Mouse (Mus musculus): ENCODE results near the gene Itga6. TPM values are rescaled to one million over a fixed set of nuclear protein-coding genes. Genes with fewer than 3 reads are reported as not detected.
"Not testable (repeated sequence)": the region's sequence is repeated elsewhere in the genome, so short reads cannot be mapped to it uniquely, and the experiment has no call there.

Gene Itga6
- 10 to 100 TPM; 73.4 to 76.6 TPM for total RNA-seq (2021)
- long read RNA-seq, experiment 1, full-length matches to known transcripts = 19 of 41 reads
- long read RNA-seq, experiment 1, partial matches to known transcripts = 15 of 41 reads
- long read RNA-seq, experiment 1, other reads (novel, unspliced or antisense) = 7 of 41 reads
- long read RNA-seq, experiment 2, full-length matches to known transcripts = 12 of 43 reads
- long read RNA-seq, experiment 2, partial matches to known transcripts = 23 of 43 reads
- long read RNA-seq, experiment 2, other reads (novel, unspliced or antisense) = 8 of 43 reads

DNA sequence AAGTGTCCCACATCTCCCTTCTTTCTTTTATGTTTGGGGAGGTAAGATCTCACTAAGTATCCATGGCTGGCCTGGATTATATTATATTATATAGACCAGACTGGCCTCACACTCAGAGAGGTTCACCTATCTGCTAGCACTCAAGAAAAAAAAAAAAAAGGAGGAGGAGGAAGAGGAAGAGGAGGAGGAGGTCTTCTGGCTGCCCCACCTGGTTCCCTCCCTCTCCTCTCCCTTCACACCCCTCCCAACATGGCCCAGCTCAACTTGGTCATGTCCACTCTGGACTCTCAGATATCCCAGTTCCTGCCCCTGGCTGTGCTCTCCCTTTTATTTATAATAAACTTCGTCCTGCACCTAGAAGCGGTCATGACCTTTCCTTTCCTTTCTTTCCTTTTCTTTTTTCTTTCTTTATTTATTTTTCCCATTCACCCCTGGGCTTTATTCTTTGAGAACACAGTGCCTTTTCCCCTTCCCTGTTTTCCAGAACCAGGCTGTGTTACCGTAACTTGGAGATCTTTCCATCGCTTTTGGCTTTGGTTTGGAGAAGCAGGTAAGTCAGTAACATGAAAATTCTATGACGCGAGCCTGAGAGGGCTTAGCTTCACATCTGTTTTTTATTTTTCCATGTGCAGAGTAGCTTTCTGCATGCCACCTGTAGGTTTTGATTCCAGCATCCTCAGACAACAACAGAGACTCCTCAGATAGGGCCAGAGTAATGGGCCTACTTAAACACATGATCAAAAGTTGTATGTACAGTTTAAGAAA, at the start of gene Itga6:
Itga6 (plus strand) TSS at position 7 of the 765 bp plus-strand sequence.
- no peak for DNase-seq (ENCODE audit: low spot score in 2 of 2)

GRCm38 (mm10) chr2:71696776-71697175, 48.6 kb upstream of the Itga6 start:
- DNase-seq (ENCODE audit: low spot score in 2 of 2) = no peak

DNA sequence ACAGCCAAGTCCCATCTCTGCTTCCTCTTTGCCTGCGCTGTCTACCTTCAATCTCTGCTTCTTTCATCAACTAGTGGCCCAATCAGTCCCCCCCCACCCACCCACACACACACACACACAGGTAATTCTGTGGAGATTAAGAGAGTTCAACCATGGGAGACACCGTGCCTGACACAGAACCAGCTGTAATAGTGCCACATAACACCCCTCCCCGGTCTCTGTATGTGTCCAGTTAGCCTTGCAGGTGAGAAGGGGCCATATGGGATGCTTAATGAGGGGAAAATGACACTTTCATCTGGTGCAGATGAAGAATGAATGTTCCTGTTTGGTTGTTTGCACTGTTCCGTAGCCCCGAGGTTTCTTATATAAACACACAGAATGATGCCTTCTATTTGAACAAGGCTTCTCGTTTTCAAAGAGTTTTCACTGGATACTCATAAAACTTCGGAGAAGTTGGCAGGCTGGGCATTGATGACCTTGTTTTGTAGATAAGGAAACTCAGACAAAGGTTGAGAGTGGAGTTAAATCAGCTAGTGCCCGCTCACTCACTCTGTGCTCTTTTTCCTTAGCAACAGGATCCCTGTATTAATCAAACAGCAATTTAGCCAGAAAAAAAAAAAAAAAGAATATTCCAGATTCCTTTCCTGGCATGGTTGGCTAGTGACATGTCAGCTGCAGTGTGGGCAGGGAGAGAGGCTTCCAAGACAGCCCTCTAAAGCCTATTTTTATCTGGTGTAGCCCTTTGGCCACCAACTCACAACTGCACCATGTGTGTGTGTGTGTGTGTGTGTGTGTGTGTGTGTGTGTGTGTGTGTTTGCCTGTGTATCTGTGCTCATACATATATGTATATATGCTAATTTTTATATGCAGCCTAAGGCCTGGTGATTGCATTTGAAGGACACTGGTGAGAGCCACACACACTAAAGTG, 47.7 kb upstream of the Itga6 start:
- DNase-seq (ENCODE audit: low spot score in 2 of 2) = no peak

GRCm38 (mm10) chr2:71698366-71698765, 47.0 kb upstream of the Itga6 start:
- no peak for DNase-seq (ENCODE audit: low spot score in 2 of 2)

DNA sequence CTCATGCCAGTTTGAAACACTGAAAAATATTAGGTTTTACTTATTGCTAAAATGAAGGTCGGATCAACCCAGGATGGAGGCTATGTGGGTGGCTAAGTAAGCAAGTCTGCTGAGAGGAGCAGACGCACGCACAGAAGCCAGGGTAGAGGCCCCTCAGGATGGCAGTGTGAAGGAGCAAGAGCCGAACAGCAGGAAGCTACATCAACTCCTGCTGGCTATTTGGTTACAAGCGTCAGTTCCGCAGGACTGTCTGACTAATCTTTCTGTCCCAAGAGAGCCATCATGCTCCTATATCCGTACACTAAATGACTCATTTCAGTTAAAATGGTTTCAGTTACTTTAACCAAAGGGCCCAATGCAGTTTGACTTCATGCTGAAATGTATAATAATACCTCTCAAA, 46.5 kb upstream of the Itga6 start:
- no peak for DNase-seq (ENCODE audit: low spot score in 2 of 2)

GRCm38 (mm10) chr2:71701341-71701740, 44.1 kb upstream of the Itga6 start:
- DNase-seq (ENCODE audit: low spot score in 2 of 2) = no peak

DNA sequence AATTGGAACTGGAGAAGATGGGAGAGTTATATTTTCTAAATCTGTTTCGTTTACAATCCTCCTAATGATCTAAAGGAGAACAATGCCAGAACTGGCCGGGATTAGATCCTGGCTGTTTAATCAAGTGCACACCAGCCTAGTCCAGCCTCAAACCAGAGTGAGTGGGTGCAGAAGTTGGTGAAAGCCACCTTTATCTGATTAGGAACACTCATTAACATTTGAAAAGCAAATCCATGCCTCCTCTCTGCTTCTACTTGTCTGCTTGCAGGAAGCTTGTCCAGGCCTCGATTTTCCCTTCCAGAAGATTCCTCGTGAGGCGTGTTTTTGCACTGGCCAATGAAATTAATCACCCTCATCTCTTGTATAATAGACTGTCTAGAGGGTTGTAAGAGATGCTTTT, 41.1 kb upstream of the Itga6 start:
- DNase-seq (ENCODE audit: low spot score in 2 of 2) = no peak

GRCm38 (mm10) chr2:71708886-71709285, 36.5 kb upstream of the Itga6 start:
- no peak for DNase-seq (ENCODE audit: low spot score in 2 of 2)

DNA sequence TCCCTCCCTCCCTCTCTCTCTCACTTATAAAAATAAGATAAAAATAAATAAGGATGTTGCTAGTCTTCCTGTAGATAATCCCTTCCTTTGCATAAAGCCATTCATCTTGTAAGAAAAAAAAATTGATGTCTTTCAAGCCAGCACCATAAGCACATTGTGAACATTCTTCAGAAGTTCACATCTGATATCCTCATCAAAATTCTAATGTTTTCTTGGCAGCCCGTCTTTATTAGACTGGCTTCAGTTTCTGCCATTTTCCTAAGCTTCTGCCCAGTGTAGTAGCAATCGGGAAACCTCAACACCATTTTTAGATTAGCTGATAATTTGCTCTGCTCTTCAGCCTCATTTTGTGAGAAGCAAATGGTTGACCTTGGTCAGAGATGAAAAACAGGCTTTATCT, 33.8 kb upstream of the Itga6 start:
- DNase-seq (ENCODE audit: low spot score in 2 of 2) = no peak

DNA sequence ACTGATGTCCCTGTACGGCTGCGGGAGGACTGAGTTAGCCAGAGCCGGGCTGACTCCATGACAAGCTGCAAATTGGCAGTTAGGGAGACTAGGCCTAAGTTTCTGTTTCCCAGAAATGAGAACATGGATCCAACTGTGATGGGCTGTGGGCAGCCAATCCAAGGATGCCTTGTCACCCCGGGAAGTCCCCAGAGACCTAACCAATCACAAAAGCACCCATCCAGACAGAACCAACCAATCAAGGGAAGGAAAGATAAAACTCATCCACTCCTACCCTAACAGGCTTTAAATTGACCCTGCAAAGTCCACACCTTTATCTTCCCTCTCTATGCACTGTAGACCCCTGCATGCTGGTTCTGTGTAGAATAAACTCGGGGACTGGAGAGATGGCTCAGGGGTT, 31.0 kb upstream of the Itga6 start:
- no peak for DNase-seq (ENCODE audit: low spot score in 2 of 2)

DNA sequence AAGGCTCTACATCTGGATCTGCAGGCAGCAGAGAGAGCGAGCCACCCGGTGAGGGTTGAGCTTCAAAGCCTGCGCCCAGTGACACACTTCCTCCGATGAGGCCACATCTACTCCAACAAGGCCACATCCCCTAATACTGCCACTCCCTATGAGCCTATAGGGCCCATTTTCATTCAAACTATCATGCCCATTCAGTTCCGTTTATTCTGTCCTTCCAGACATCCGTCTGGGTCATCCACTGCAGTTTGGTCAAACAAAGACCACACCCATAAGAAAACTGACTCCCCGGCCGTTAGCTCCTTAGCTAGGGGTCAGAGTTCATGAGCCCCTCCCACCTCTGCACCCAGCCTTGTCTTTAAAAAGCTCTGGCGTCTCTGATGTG, 26.4 kb upstream of the Itga6 start:
- no peak for DNase-seq (ENCODE audit: low spot score in 2 of 2)

DNA sequence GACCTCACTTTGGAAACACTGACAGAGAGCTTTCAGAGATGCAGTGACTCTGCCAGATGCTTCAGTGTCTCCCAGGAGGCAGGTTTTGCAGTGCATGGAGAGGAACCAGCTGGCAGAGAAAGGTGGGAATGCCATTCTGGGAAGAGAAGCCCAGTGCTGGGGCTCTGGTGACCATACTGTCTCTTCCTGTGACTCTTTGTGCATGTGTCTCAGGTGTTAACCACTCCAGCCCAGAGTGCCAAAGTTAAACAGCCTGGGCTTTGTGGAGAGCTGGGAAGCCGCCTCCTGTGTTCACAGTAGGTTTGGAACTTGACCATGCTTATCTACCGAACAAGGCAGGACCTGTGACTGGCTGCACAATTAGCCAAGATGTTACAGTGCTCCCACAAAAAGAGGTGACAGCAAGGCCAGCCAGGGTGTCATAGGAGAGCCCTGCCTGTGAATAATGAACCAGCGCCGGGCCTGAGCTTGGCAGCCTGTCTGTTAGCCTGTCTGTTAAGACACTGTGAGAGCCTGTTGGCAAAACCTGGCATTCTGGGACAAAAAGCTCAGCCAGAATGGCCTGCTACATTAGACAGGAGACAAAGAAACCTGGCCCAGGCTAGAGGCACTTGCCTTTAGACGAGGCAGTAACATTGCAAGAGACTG, 25.9 kb upstream of the Itga6 start:
- no peak for DNase-seq (ENCODE audit: low spot score in 2 of 2)

DNA sequence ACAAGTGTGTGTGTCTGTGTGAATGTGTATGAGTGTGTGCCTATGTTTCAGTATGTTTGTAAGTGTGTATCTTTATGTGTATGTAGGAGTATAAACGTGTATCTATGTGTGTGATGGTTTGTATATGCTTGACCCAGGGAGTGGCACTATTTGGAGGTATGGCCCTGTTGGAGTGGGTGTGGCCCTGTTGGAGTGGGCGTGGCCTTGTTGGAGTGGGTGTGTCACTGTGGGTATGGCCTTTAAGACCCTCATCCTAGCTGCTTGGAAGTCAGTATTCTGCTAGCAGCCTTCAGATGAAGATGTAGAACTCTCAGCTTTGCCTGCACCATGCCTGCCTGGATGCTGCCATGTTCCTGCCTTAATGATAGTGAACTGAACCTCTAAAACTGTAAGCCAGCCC, 24.9 kb upstream of the Itga6 start:
- DNase-seq (ENCODE audit: low spot score in 2 of 2) = not testable (repeated sequence)

DNA sequence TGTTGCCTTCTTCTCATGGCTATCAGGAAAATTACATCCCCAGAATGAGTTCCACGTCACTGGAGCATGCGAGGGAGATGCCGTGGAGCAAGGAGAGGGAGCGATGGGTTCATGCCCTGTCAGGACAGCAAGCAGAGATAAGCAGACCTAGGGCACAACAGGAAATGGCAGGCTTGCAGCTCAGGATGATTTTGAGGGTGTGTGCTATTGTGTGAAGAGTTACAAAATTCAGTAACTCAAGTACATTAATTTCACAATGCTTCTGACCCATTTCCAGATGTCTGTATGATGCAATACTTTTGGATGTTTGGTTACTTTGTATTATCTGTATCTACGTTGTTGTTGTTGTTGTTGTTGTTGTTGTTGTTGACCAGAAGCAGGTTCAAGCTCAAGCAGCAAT, 22.5 kb upstream of the Itga6 start:
- no peak for DNase-seq (ENCODE audit: low spot score in 2 of 2)

GRCm38 (mm10) chr2:71723623-71724022, 21.8 kb upstream of the Itga6 start:
- DNase-seq (ENCODE audit: low spot score in 2 of 2) = no peak

DNA sequence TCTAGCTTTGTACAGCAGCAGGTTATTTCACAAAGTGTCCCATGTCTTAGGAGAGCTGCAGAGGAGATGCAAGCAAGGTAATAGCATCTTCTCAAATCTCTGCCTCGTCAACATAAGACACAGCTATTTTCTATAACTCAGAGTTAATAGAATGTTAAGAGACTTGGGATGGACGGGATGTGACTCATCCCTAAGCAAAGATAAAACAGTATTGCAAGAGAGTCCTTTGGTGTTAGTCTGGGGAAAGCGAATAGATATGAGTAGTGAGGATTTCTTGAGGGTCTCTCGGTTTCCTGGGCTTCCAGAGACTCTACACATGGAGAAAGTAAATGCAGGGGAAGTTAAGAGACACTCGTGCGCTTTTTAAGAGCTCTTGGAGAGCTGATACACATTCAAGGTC, 21.4 kb upstream of the Itga6 start:
- no peak for DNase-seq (ENCODE audit: low spot score in 2 of 2)

GRCm38 (mm10) chr2:71725446-71725845, 20.0 kb upstream of the Itga6 start:
- DNase-seq (ENCODE audit: low spot score in 2 of 2) = no peak

DNA sequence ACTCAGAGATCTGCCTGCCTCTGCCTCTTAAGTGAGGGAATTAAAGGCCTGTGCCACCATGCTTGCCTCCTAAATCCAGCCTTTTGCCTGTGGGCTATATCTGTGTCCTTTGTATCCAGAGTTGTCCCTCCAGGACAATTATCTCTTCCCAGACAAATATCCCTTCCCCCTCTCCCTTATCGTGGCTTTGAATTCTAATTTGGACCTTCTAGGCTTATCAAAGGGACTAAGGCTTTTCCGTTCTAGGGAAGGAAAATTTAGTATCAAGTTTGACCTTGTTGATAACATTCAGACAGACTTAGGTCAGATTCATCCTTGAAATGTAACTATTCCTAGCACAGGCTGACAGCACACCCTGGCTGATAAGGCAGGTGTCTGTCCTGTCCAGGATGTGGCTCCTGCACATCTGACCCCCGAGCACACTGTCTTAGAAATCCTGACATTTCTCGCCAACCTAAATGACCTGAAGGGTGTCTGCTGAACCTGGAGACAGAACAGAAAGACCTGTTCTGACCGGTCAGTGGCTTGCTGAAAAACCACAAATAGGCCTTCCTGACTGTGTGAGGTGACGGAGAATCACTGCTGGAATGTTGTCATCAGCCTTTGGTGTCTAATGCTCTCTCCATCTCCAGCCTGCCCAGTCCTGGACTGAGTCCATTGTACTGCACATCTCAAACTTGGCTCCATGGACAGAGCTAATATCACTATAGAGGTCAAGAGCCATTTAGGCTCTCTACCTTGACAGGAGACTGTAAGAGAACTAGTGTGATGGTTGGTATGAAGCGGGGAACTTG, 18.3 kb upstream of the Itga6 start:
- DNase-seq (ENCODE audit: low spot score in 2 of 2) = no peak

DNA sequence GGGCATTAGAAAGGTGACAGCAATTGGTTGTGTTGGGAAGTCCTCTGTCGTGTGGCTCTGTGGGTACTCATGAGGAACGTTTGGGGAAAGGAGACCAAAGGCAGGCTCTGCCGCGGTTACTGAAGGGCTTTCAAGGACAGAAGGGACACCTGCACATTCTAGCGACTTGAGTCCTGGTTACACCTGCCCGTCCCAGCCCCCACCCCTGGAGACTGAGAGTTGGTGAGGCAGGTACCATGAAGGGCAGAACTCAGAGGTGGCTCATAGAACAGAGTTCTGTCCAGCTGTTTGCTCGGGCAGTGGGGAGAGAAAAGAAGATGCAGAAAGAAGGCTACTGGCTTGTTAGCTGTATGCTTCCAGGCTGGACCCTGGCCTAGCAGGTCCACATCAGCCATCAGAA, 17.1 kb upstream of the Itga6 start:
- no peak for DNase-seq (ENCODE audit: low spot score in 2 of 2)

DNA sequence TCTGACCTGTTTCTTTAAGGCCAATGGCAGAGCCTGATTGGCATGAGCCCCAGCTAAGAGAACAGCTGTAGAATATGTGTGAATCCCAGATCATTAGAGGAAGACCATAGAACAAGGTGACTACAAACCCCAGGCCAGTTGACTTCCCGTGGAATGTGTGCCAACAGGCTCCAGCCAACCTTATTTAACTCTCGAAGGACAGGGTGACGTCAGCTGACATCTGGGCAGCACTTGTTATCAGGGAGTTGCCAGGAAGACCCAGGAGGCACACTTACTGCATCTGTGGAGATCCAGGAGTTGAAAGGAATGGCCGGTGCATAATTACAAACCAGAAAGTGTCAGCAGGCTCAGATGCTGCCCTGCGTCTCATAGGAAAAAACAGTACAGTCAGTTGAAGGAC, 16.6 kb upstream of the Itga6 start:
- DNase-seq (ENCODE audit: low spot score in 2 of 2) = no peak
